12 mouse cellular contexts compared by ENCODE assay signal in genomic region chr2:18032538-18032895, GRCm38 (mm10). TPM values are rescaled to one million over a fixed set of nuclear protein-coding genes. Genes with fewer than 3 reads are reported as not detected.
DNase-seq lines count a peak whose midpoint lies in the region; ATAC-seq and TF ChIP-seq lines count a peak whose summit lies in the region.
"Had no signal": no experiment of that assay in that cellular context is flagged by ENCODE, and none has a peak within 500 bp of the region (broad histone marks: within the 10 kb centered on the region; RNA-seq: fewer than 3 reads in every experiment).

No protein-coding gene starts in this region.

- H3K27ac ChIP-seq in heart, embryonic 15.5 days: no peak overlapping the region
- no peak overlapping the region for H3K27ac ChIP-seq in embryonic facial prominence, embryonic 14.5 days (replicated peaks; ENCODE audit: low read depth, low read length)
- no peak overlapping the region for H3K27ac ChIP-seq in intestine, postnatal 0 days (ENCODE audit: low read depth, low read length)
- no peak overlapping the region for H3K27ac ChIP-seq in liver, embryonic 14.5 days

- DNase-seq in heart, postnatal 36 days: no peak
- DNase-seq in embryonic facial prominence, embryonic 14.5 days (ENCODE audit: low spot score): no peak
- no peak for DNase-seq in liver, embryonic 14.5 days (ENCODE audit: low read depth in 3 of 3, low spot score in 3 of 3)
- DNase-seq in cerebellum, adult 11-12 months: no peak
- DNase-seq in adrenal gland, adult 8-10 months: no peak
- no peak for DNase-seq in ovary, adult 18-20 months (ENCODE audit: low spot score)

- H3K27me3 ChIP-seq in heart, embryonic 15.5 days: no peaks in the 10 kb centered on the region
- H3K27me3 ChIP-seq in embryonic facial prominence, embryonic 14.5 days (replicated peaks; ENCODE audit: control insufficient read depth, insufficient read depth, low read length): no peaks in the 10 kb centered on the region
- no peaks in the 10 kb centered on the region for H3K27me3 ChIP-seq in intestine, postnatal 0 days (replicated peaks; ENCODE audit: control insufficient read depth, insufficient read depth, low read length)
- H3K27me3 ChIP-seq in liver, embryonic 14.5 days (ENCODE audit: control insufficient read depth, insufficient read depth, low read length): peaks cover 77% of the 10 kb centered on the region

- intact Hi-C loops in heart, postnatal 36 days (cut with DNase I): loop anchor here (10.0 kb wide), 1 partner anchor 578 kb away; no protein-coding TSS in a partner anchor

- H3K4me1 ChIP-seq in heart, embryonic 15.5 days (replicated peaks): peaks cover 23% of the 10 kb centered on the region
- H3K4me1 ChIP-seq in embryonic facial prominence, embryonic 14.5 days (ENCODE audit: control insufficient read depth, insufficient read depth, low read length): peaks cover 20% of the 10 kb centered on the region
- H3K4me1 ChIP-seq in intestine, postnatal 0 days (replicated peaks; ENCODE audit: control insufficient read depth, insufficient read depth, low read length): peaks cover 11% of the 10 kb centered on the region
- H3K4me1 ChIP-seq in liver, embryonic 14.5 days (replicated peaks; ENCODE audit: control insufficient read depth in 2 of 2, insufficient read depth in 2 of 2, low read length in 1 of 2): 0 out of 4 replicates have a peak, but pooled peaks cover 0 to 3% of the 10 kb centered on the region in 2 experiments

- ATAC-seq in heart, embryonic 15.5 days (replicated peaks; ENCODE audit: insufficient number of reproducible peaks, insufficient read depth, low FRiP score, low read depth): no peak
- no peak for ATAC-seq in embryonic facial prominence, embryonic 14.5 days (ENCODE audit: low read depth)
- no peak for ATAC-seq in intestine, postnatal 0 days
- ATAC-seq in liver, embryonic 14.5 days (ENCODE audit: insufficient read depth): no peak
- ATAC-seq: activated CD4-positive, CD25-positive, alpha-beta regulatory T cell, adult 4 months had no signal

- H3K9ac ChIP-seq in heart, embryonic 15.5 days: no peak overlapping the region
- H3K9ac ChIP-seq in embryonic facial prominence, embryonic 14.5 days (ENCODE audit: low read depth, low read length): no peak overlapping the region; the same call in 1 of the 2 replicates
- no peak overlapping the region for H3K9ac ChIP-seq in intestine, postnatal 0 days (ENCODE audit: low read depth, low read length)
- no peak overlapping the region for H3K9ac ChIP-seq in liver, embryonic 14.5 days (replicated peaks)

- H3K4me3 ChIP-seq in heart, embryonic 15.5 days: no peak overlapping the region
- H3K4me3 ChIP-seq in embryonic facial prominence, embryonic 14.5 days (ENCODE audit: low read depth, low read length): no peak overlapping the region
- H3K4me3 ChIP-seq in intestine, postnatal 0 days (ENCODE audit: low read depth, low read length): no peak overlapping the region
- no peak overlapping the region for H3K4me3 ChIP-seq in liver, embryonic 14.5 days (ENCODE audit: insufficient read depth in 1 of 2, low read depth in 2 of 2, low read length in 2 of 2)

- peak overlapping the region; percentile 96 for H3K4me2 ChIP-seq in heart, embryonic 15.5 days
- H3K4me2 ChIP-seq in embryonic facial prominence, embryonic 14.5 days (ENCODE audit: low read depth, low read length): peak overlapping the region; percentile 99
- H3K4me2 ChIP-seq in intestine, postnatal 0 days (replicated peaks; ENCODE audit: low read depth): peak overlapping the region; percentile 93; the same call in 1 of the 2 replicates
- H3K4me2 ChIP-seq in liver, embryonic 14.5 days (ENCODE audit: low read depth): peak overlapping the region; percentile 63; the same call in 1 of the 2 replicates

- no peak for TF ChIP-seq CTCF in intestine, postnatal 0 days (IDR thresholded peaks at IDR 0.05; ENCODE audit: low read depth)
- TF ChIP-seq CTCF in liver, embryonic 14.5 days (IDR thresholded peaks at IDR 0.05; ENCODE audit: low read depth): no peak

- 64% methylated on average over 5 of the region's 5 CpGs for WGBS in heart, embryonic 15.5 days
- WGBS in embryonic facial prominence, embryonic 14.5 days: 62% methylated on average over 5 of the region's 5 CpGs
- WGBS in intestine, postnatal 0 days: 78% methylated on average over 5 of the region's 5 CpGs
- 66% methylated on average over 5 of the region's 5 CpGs for WGBS in liver, embryonic 14.5 days (ENCODE audit: insufficient replicate concordance)

- TF ChIP-seq EP300 in liver, embryonic 14.5 days (IDR thresholded peaks at IDR 0.05; ENCODE audit: low read depth): no peak

- no peaks in the 10 kb centered on the region for H3K9me3 ChIP-seq in heart, embryonic 15.5 days (replicated peaks)
- H3K9me3 ChIP-seq in embryonic facial prominence, embryonic 14.5 days (ENCODE audit: control insufficient read depth, low read length): no peaks in the 10 kb centered on the region
- H3K9me3 ChIP-seq in intestine, postnatal 0 days (ENCODE audit: control insufficient read depth): no peaks in the 10 kb centered on the region
- H3K9me3 ChIP-seq in liver, embryonic 14.5 days (ENCODE audit: control insufficient read depth, low read length): no peaks in the 10 kb centered on the region

- no peaks in the 10 kb centered on the region for H3K36me3 ChIP-seq in heart, embryonic 15.5 days
- no peaks in the 10 kb centered on the region for H3K36me3 ChIP-seq in embryonic facial prominence, embryonic 14.5 days (ENCODE audit: control insufficient read depth, insufficient read depth, low read length)
- no peaks in the 10 kb centered on the region for H3K36me3 ChIP-seq in intestine, postnatal 0 days (ENCODE audit: control insufficient read depth, insufficient read depth)
- no peaks in the 10 kb centered on the region for H3K36me3 ChIP-seq in liver, embryonic 14.5 days (replicated peaks; ENCODE audit: control insufficient read depth, insufficient read depth, low read depth)

RNA-seq across cellular contexts. Expression of gene A930004D18Rik, which starts 5.0 kb away (rescaled TPM):
- polyA plus RNA-seq in heart, embryonic 15.5 days (2015; fragmentation: Nextera tagmentation; extraction: Ambion mirVana): 11.6 and 13.2 TPM in 2 replicates
- 1 to 10 TPM; 4.6 to 6.2 TPM for total RNA-seq in heart, postnatal 36 days (2021)
- polyA plus RNA-seq in embryonic facial prominence, embryonic 14.5 days (2014; fragmentation: Nextera tagmentation; extraction: Ambion mirVana): 6.9 and 9.1 TPM in 2 replicates
- 6.3 and 6.8 TPM in 2 replicates for polyA plus RNA-seq in intestine, postnatal 0 days (2015; fragmentation: Nextera tagmentation; extraction: Ambion mirVana)
- polyA plus RNA-seq in liver, embryonic 14.5 days (2012; rRNA removed): 0.32 and 0.48 TPM in 2 replicates
- 0.36 and 0.81 TPM in 2 replicates for polyA plus RNA-seq in liver, embryonic 14.5 days (2014; fragmentation: Nextera tagmentation; extraction: Ambion mirVana)
- 1 to 10 TPM; 1.1 to 2.4 (median 1.4) TPM for total RNA-seq in adrenal gland, adult 8-10 months (2022)
- total RNA-seq: granulocyte monocyte progenitor cell, adult 5-6 weeks had no signal

RNA-seq across cellular contexts. Expression of gene Skida1, which starts 16.3 kb away (rescaled TPM):
- 4.8 and 5.3 TPM in 2 replicates for polyA plus RNA-seq in heart, embryonic 15.5 days (2015; fragmentation: Nextera tagmentation; extraction: Ambion mirVana)
- 1 to 10 TPM; 2.8 to 5.1 TPM for total RNA-seq in heart, postnatal 36 days (2021)
- 4.0 and 5.8 TPM in 2 replicates for polyA plus RNA-seq in embryonic facial prominence, embryonic 14.5 days (2014; fragmentation: Nextera tagmentation; extraction: Ambion mirVana)
- polyA plus RNA-seq in intestine, postnatal 0 days (2015; fragmentation: Nextera tagmentation; extraction: Ambion mirVana): 0.95 and 1.2 TPM in 2 replicates
- 0.48 and 0.60 TPM in 2 replicates for polyA plus RNA-seq in liver, embryonic 14.5 days (2012; rRNA removed)
- polyA plus RNA-seq in liver, embryonic 14.5 days (2014; fragmentation: Nextera tagmentation; extraction: Ambion mirVana): 0.27 and 0.43 TPM in 2 replicates
- total RNA-seq in adrenal gland, adult 8-10 months (2022): 1 to 10 TPM; 2.0 to 5.2 (median 3.5) TPM
- total RNA-seq: granulocyte monocyte progenitor cell, adult 5-6 weeks had no signal

RNA-seq across cellular contexts. Expression of gene Mllt10, which starts 22.5 kb away (rescaled TPM):
- 35.1 and 36.0 TPM in 2 replicates for polyA plus RNA-seq in heart, embryonic 15.5 days (2015; fragmentation: Nextera tagmentation; extraction: Ambion mirVana)
- total RNA-seq in heart, postnatal 36 days (2021): 10 to 100 TPM; 32.6 to 34.2 TPM
- 27.4 and 32.1 TPM in 2 replicates for polyA plus RNA-seq in embryonic facial prominence, embryonic 14.5 days (2014; fragmentation: Nextera tagmentation; extraction: Ambion mirVana)
- 22.6 and 30.1 TPM in 2 replicates for polyA plus RNA-seq in intestine, postnatal 0 days (2015; fragmentation: Nextera tagmentation; extraction: Ambion mirVana)
- 13.4 and 16.4 TPM in 2 replicates for polyA plus RNA-seq in liver, embryonic 14.5 days (2012; rRNA removed)
- polyA plus RNA-seq in liver, embryonic 14.5 days (2014; fragmentation: Nextera tagmentation; extraction: Ambion mirVana): 14.4 and 19.7 TPM in 2 replicates
- 10 to 100 TPM; 38.8 to 84.1 (median 45.1) TPM for total RNA-seq in adrenal gland, adult 8-10 months (2022)

RNA-seq across cellular contexts. Expression of gene H2al2a, which starts 35.8 kb away (rescaled TPM):
- not detected in 2 replicates for polyA plus RNA-seq in heart, embryonic 15.5 days (2015; fragmentation: Nextera tagmentation; extraction: Ambion mirVana)
- not detected for total RNA-seq in heart, postnatal 36 days (2021)
- not detected in 2 replicates for polyA plus RNA-seq in embryonic facial prominence, embryonic 14.5 days (2014; fragmentation: Nextera tagmentation; extraction: Ambion mirVana)
- not detected in 2 replicates for polyA plus RNA-seq in intestine, postnatal 0 days (2015; fragmentation: Nextera tagmentation; extraction: Ambion mirVana)
- not detected in 2 replicates for polyA plus RNA-seq in liver, embryonic 14.5 days (2012; rRNA removed)
- not detected in 2 replicates for polyA plus RNA-seq in liver, embryonic 14.5 days (2014; fragmentation: Nextera tagmentation; extraction: Ambion mirVana)
- not detected for total RNA-seq in adrenal gland, adult 8-10 months (2022)
- total RNA-seq: granulocyte monocyte progenitor cell, adult 5-6 weeks; left cerebral cortex, postnatal 14 days had no signal
- polyA plus RNA-seq: activated CD4-positive, CD25-positive, alpha-beta regulatory T cell, adult 4 months; spleen, adult 2 months had no signal
